Mouse (Mus musculus) cortical plate, adult 2 months (tissue): ENCODE measurements around the gene Avl9. TPM values are rescaled to one million over a fixed set of nuclear protein-coding genes. Genes with fewer than 3 reads are reported as not detected.

ENCODE experiments used
- H3K27ac ChIP-seq: fragments of 200-500 bp; 2 replicates; pipeline ENCODE4 v1.5.1; 2012; ENCODE audit warnings: low read length, control low read depth, inconsistent platforms; ENCODE audit not compliant: insufficient read depth
- H3K4me1 ChIP-seq: fragments of 200-500 bp; 2 replicates; pipeline ENCODE4 v1.6.1; 2011; ENCODE audit warnings: low read length; ENCODE audit not compliant: control insufficient read depth, insufficient read depth
- H3K4me3 ChIP-seq: fragments of 200-500 bp; 2 replicates; pipeline ENCODE4 v1.5.1; 2011; ENCODE audit warnings: mild to moderate bottlenecking, low read length, control low read depth; ENCODE audit not compliant: insufficient read depth
- CTCF ChIP-seq: fragments of 200-500 bp; IDR thresholded peaks from 2 replicates; pipeline ENCODE4 v1.5.1; 2011; ENCODE audit warnings: mild to moderate bottlenecking, control low read depth, low read length; ENCODE audit not compliant: insufficient read depth; ENCODE audit errors: extremely low read depth
- POLR2A ChIP-seq: fragments of 200-500 bp; IDR thresholded peaks from 2 replicates; pipeline ENCODE4 v1.6.1; 2011; ENCODE audit warnings: mild to moderate bottlenecking, low read length, control low read depth; ENCODE audit not compliant: insufficient read depth; ENCODE audit errors: extremely low read depth
- polyA plus RNA-seq: library from polyadenylated mRNA; depleted of rRNA; stranded (reverse); fragments of >200 nt; gene quantifications from 2 replicates; pipeline ENCODE4 v1.2.3, GENCODE M21; 2012; rRNA removed

Gene Avl9
- polyA plus RNA-seq, 1 experiment, result 20.7 TPM

- H3K27ac ChIP-seq, result no peak overlapping the region
- TF ChIP-seq CTCF, result peak; percentile 79
- no peak for TF ChIP-seq POLR2A
- H3K4me1 ChIP-seq, result peaks cover 2% of the 10 kb centered on the region; the same call in 1 of the 2 replicates
- H3K4me3 ChIP-seq, result no peak overlapping the region
Measured at GRCm38 (mm10) chr6:56808656-56809055, 94.0 kb downstream of the Avl9 start.

Other genes with a start within 250 kb of the Avl9 start
- 2.4 and 3.1 TPM in 2 replicates for gene Pde1c, start 145.8 kb upstream of the Avl9 start, polyA plus RNA-seq
- 23.5 and 24.2 TPM in 2 replicates for gene Lsm5, start 10.2 kb upstream of the Avl9 start, polyA plus RNA-seq
- 30.5 and 34.0 TPM in 2 replicates for gene Kbtbd2, start 82.9 kb downstream of the Avl9 start, polyA plus RNA-seq
- gene Fkbp9, start 117.2 kb downstream of the Avl9 start, polyA plus RNA-seq, result 27.9 and 31.8 TPM in 2 replicates
- gene Nt5c3, start 209.0 kb downstream of the Avl9 start, polyA plus RNA-seq, result 52.6 and 54.6 TPM in 2 replicates
- gene Vmn1r4, start 209.1 kb downstream of the Avl9 start, polyA plus RNA-seq, result 0.26 and 0.35 TPM in 2 replicates